Mouse (Mus musculus): ENCODE data around the gene Sord.

GRCm38 (mm10) chr2:122201501-122201900, 33.0 kb upstream of the Sord start:
- no peak for TF ChIP-seq CTCF (IDR thresholded peaks at IDR 0.05; ENCODE audit: insufficient read depth, low read length)
- no peak for TF ChIP-seq POLR2A (IDR thresholded peaks at IDR 0.05; ENCODE audit: borderline replicate concordance, extremely low read depth, low read depth, low read length)
